Mouse (Mus musculus) kidney, adult 8-10 months (tissue): ENCODE data around the gene Arel1.

ENCODE experiments used
- DNase-seq, 2 experiments: peaks; one replicate each; pipeline ENCODE4 v3.0.0; 2022

Arel1 gene

GRCm38 (mm10) chr12:84970428-84971096, at the start of gene Arel1, which contains the start of gene Fcf1:
Gene Arel1 (minus strand): TSS chr12:84970900.
Gene Fcf1 (plus strand): TSS chr12:84970897.
- peak; percentile 86 to 92 for DNase-seq

GRCm38 (mm10) chr12:85012185-85012584, 41.5 kb upstream of the Arel1 start:
- no peak for DNase-seq

GRCm38 (mm10) chr12:85010541-85010940, 39.8 kb upstream of the Arel1 start:
- no peak for DNase-seq

- DNase-seq: no peak
Observed at GRCm38 (mm10) chr12:85009776-85010175, 39.1 kb upstream of the Arel1 start.

- DNase-seq: peak in 1 of 2 experiments; percentile 20
Observed at GRCm38 (mm10) chr12:85007021-85007420, 36.3 kb upstream of the Arel1 start.

- no peak for DNase-seq
Observed at GRCm38 (mm10) chr12:85006206-85006605, 35.5 kb upstream of the Arel1 start.

GRCm38 (mm10) chr12:84999053-84999452, 28.4 kb upstream of the Arel1 start:
- no peak for DNase-seq

GRCm38 (mm10) chr12:84996501-84997398, 26.1 kb upstream of the Arel1 start:
- DNase-seq: no peak

DNA sequence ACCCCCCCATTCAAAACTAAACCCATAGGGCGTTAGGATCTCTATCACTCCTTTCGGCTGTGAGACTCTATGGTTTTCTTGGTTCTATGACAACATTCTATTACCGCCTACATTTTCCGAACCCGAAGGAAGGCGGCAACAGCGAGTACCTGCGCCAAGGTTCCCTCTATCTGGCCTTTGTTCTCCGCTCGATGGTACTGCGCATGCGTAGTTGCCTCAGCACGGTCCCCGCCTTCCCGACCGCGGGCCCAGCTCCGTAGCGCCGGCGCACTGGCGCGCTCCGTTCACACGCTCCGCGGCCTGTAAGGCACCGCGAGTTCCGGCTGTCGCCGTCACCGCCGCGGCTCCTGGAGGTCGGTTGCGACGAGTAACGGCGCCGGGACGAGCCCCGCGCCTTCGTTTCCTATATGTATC, 25.4 kb upstream of the Arel1 start, which contains the start of gene Ylpm1:
Gene Ylpm1, plus strand, starts transcription at position 239 of the 414 bp plus-strand sequence.
- DNase-seq: peak; percentile 98

DNA sequence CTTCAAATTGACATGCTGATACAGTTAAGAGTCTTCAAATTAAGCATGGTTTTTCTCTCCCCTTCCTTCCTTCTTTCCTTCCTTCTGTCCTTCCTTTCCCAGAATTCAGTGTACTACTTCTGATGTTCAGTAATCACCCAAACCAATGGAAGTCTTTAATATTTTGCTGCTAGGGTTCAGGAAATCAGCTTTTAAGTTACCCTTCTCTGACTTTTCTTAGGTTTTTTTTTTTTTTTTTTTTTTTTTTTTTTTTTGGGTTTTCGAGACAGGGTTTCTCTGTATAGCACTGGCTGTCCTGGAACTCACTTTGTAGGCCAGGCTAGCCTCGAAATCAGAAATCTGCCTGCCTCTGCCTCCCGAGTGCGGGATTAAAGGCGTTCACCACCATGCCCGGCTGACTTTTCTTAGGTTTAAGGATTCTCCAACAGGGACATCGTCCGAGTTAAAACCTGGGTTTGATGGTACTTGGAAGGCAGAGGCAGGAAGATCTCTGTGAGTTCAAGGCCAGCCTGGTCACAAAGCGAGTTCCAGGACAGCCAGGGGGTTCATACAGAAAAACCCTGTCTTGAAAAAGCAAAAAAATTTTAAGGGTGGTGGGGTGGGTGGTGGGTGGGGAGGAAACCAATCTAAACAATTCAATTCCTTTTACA, 24.5 kb upstream of the Arel1 start:
- no peak for DNase-seq

- DNase-seq: peak in 1 of 2 experiments; percentile 11
Observed at GRCm38 (mm10) chr12:84989456-84989855, 18.8 kb upstream of the Arel1 start.

- no peak for DNase-seq
Observed at GRCm38 (mm10) chr12:84979264-84979862, 8.7 kb upstream of the Arel1 start.

- no peak for DNase-seq
Observed at GRCm38 (mm10) chr12:84969656-84970427, 858 bp downstream of the Arel1 start.

GRCm38 (mm10) chr12:84968831-84969655, 1.7 kb downstream of the Arel1 start:
- DNase-seq: no peak

- no peak for DNase-seq
Observed at GRCm38 (mm10) chr12:84962606-84963005, 8.1 kb downstream of the Arel1 start.

GRCm38 (mm10) chr12:84958794-84959356, 11.8 kb downstream of the Arel1 start:
- no peak for DNase-seq

DNA sequence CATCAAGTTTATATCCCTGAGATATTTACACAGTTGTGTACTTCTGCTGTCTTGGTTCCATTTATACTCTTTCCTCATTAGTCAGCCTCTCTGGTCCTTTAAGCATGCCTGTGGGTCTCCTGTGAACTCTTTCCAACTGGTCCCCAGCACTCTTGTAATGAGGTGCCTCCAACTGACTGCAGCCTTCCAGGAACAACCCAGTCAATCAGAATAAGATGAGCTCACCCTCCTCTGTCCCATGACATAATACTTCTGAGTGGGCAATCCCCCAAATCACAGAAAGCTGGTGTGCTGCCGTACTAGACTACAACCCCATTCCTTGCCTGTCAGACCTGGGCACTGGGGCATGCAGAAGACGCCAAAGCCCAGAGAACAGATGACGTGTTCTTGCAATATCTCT, 14.4 kb downstream of the Arel1 start:
- DNase-seq: no peak

- no peak for DNase-seq
Observed at GRCm38 (mm10) chr12:84952351-84952750, 18.3 kb downstream of the Arel1 start.

- DNase-seq: no peak
Observed at GRCm38 (mm10) chr12:84951531-84951930, 19.2 kb downstream of the Arel1 start.

GRCm38 (mm10) chr12:84950763-84951162, 19.9 kb downstream of the Arel1 start:
- DNase-seq: no peak
